Mouse (Mus musculus): ENCODE measurements around the gene Gm28036.

The Gm28036 gene

GRCm38 (mm10) chr2:156080391-156080790 is 46.5 kb downstream of the Gm28036 start:
- DNase-seq, result no peak

- no peak for DNase-seq
Measured at GRCm38 (mm10) chr2:156079674-156080073, 47.2 kb downstream of the Gm28036 start.

- DNase-seq, result no peak
Measured at GRCm38 (mm10) chr2:156079183-156079560, 47.7 kb downstream of the Gm28036 start.

GRCm38 (mm10) chr2:156078421-156079182 is 48.3 kb downstream of the Gm28036 start:
- no peak for DNase-seq

- no peak for DNase-seq
Measured at GRCm38 (mm10) chr2:156077461-156077860, 49.4 kb downstream of the Gm28036 start.

- DNase-seq, result no peak
Measured at GRCm38 (mm10) chr2:156073725-156074124, 53.2 kb downstream of the Gm28036 start.

- DNase-seq, result no peak
Measured at GRCm38 (mm10) chr2:156071236-156071635, 55.7 kb downstream of the Gm28036 start.

GRCm38 (mm10) chr2:156067916-156068315 is 59.0 kb downstream of the Gm28036 start:
- DNase-seq, result no peak

- DNase-seq, result no peak
Measured at GRCm38 (mm10) chr2:156066126-156066525, 60.8 kb downstream of the Gm28036 start.

- peak; percentile 80 for DNase-seq
Measured at GRCm38 (mm10) chr2:156065099-156066041, 61.5 kb downstream of the Gm28036 start, which contains the start of gene Spag4. Gene Spag4 (plus strand): TSS chr2:156065175.

GRCm38 (mm10) chr2:156052816-156053215 is 74.1 kb downstream of the Gm28036 start, which contains the start of gene Fer1l4:
Gene Fer1l4 (minus strand): TSS chr2:156052947.
- no peak for DNase-seq

- peak; percentile 36 for DNase-seq
Measured at GRCm38 (mm10) chr2:156047929-156048328, 79.0 kb downstream of the Gm28036 start.

- no peak for DNase-seq
Measured at GRCm38 (mm10) chr2:156042903-156043302, 84.0 kb downstream of the Gm28036 start.

- no peak for DNase-seq
Measured at GRCm38 (mm10) chr2:156039390-156039789, 87.5 kb downstream of the Gm28036 start.

GRCm38 (mm10) chr2:156025482-156025881 is 101.4 kb downstream of the Gm28036 start:
- DNase-seq, result no peak
